Comparison of ENCODE assay signal across 8 mouse cellular contexts in genomic region chr3:52088458-52089341, GRCm38 (mm10). TPM values are rescaled to one million over a fixed set of nuclear protein-coding genes. Genes with fewer than 3 reads are reported as not detected.
A peak's percentile ranks its signal among the peaks of the same experiment; 100 is the strongest.
DNase-seq lines count a peak whose midpoint lies in the region; ATAC-seq lines count a peak whose summit lies in the region.

No protein-coding gene starts in this region.

- H3K4me2 ChIP-seq in intestine, embryonic 16.5 days (ENCODE audit: low read depth, low read length), result peak overlapping the region; percentile 47

- no peaks in the 10 kb centered on the region for H3K9me3 ChIP-seq in intestine, embryonic 16.5 days (ENCODE audit: control insufficient read depth, low read length)
- H3K9me3 ChIP-seq in megakaryocyte, embryonic 14.5 days, result no peaks in the 10 kb centered on the region

- peak overlapping the region; percentile 97 for H3K27ac ChIP-seq in intestine, embryonic 16.5 days (ENCODE audit: low read length)

- peak; percentile 94 for DNase-seq in adrenal gland, adult 2 months
- DNase-seq in embryo, embryonic 9.5 days (ENCODE audit: extremely low spot score), result peak; percentile 67
- peak; percentile 86 to 88 for DNase-seq in left cerebral cortex, postnatal 14 days (ENCODE audit: low spot score in 2 of 2)
- DNase-seq in right cerebral cortex, adult 2 months (ENCODE audit: low spot score in 2 of 2), result peak; percentile 75 to 78
- peak; percentile 82 to 88 for DNase-seq in urinary bladder, adult 18-20 months (ENCODE audit: low spot score in 2 of 2)

- H3K36me3 ChIP-seq in intestine, embryonic 16.5 days (ENCODE audit: control insufficient read depth, insufficient read depth, low read length), result no peaks in the 10 kb centered on the region
- H3K36me3 ChIP-seq in megakaryocyte, embryonic 14.5 days (replicated peaks; ENCODE audit: low read length), result peaks cover 6% of the 10 kb centered on the region

- H3K27me3 ChIP-seq in intestine, embryonic 16.5 days (replicated peaks; ENCODE audit: control insufficient read depth, insufficient read depth, low read length), result no peaks in the 10 kb centered on the region
- H3K27me3 ChIP-seq in megakaryocyte, embryonic 14.5 days (replicated peaks), result no peaks in the 10 kb centered on the region

- ATAC-seq in granulocyte monocyte progenitor cell, adult 5-6 weeks (replicated peaks; ENCODE audit: poor library complexity, severe bottlenecking), result peak; percentile 85
- ATAC-seq in intestine, embryonic 16.5 days, result peak; percentile 87

- peak overlapping the region; percentile 63 for H3K9ac ChIP-seq in intestine, embryonic 16.5 days (ENCODE audit: low read depth, low read length)

- 8% methylated on average over 19 of the region's 19 CpGs for WGBS in intestine, embryonic 16.5 days

- intact Hi-C loops in left cerebral cortex, postnatal 14 days (cut with DNase I), result no loop called here

- H3K4me3 ChIP-seq in intestine, embryonic 16.5 days (ENCODE audit: low read length), result peak overlapping the region; percentile 10; the same call in 1 of the 2 replicates
- peak overlapping the region; percentile 87 for H3K4me3 ChIP-seq in megakaryocyte, embryonic 14.5 days (replicated peaks)

- peaks cover 47% of the 10 kb centered on the region for H3K4me1 ChIP-seq in intestine, embryonic 16.5 days (ENCODE audit: control insufficient read depth, insufficient read depth, low read length)
- peaks cover 63% of the 10 kb centered on the region for H3K4me1 ChIP-seq in megakaryocyte, embryonic 14.5 days

RNA-seq across cellular contexts. Expression of gene Maml3, which starts 16.2 kb away (rescaled TPM):
- 1 to 10 TPM; 7.8 TPM for total RNA-seq in adrenal gland, adult 2 months (2021)
- polyA plus RNA-seq in adrenal gland, adult 2 months (2012; rRNA removed), result 5.2 and 5.3 TPM in 2 replicates
- total RNA-seq in granulocyte monocyte progenitor cell, adult 5-6 weeks (2014; fragmentation: Nextera tagmentation), result 12.3 and 16.3 TPM in 2 replicates
- 4.7 and 4.9 TPM in 2 replicates for total RNA-seq in granulocyte monocyte progenitor cell, adult 5-6 weeks (2017)
- 3.6 and 4.0 TPM in 2 replicates for polyA plus RNA-seq in intestine, embryonic 16.5 days (2015; fragmentation: Nextera tagmentation; extraction: Ambion mirVana)
- 1 to 10 TPM; 8.2 to 9.7 TPM for total RNA-seq in left cerebral cortex, postnatal 14 days (2021)
- 2.4 TPM in 2 replicates for polyA plus RNA-seq in megakaryocyte, embryonic 14.5 days (2012; ENCODE audit: insufficient read depth, low replicate concordance)

Comparison
In these comparisons a context has a peak if more than half of its experiments do, and no peak if none do; other contexts are left out.
1. Peak in every context shown above with its lines: DNase-seq, ATAC-seq, H3K4me3 ChIP-seq and H3K27ac ChIP-seq.